Mouse (Mus musculus) thymus, adult 2 months (tissue): ENCODE measurements around the gene Aldh3b1. TPM values are rescaled to one million over a fixed set of nuclear protein-coding genes. Genes with fewer than 3 reads are reported as not detected.

Source experiments
- DNase-seq: peaks from one replicate; pipeline ENCODE4 v3.0.0; 2021
- H3K27ac ChIP-seq: fragments of 200-500 bp; 2 replicates; pipeline ENCODE4 v1.5.1; 2012; ENCODE audit warnings: low read length, control low read depth; ENCODE audit not compliant: control insufficient read depth, insufficient read depth
- H3K27me3 ChIP-seq: fragments of 200-500 bp; 2 replicates; pipeline ENCODE4 v1.6.1; 2012; ENCODE audit warnings: mild to moderate bottlenecking, low read length, moderate library complexity, mixed read lengths; ENCODE audit not compliant: control insufficient read depth, insufficient read depth
- H3K36me3 ChIP-seq: fragments of 200-500 bp; 2 replicates; pipeline ENCODE4 v1.6.1; 2012; ENCODE audit warnings: mild to moderate bottlenecking, low read length, moderate library complexity; ENCODE audit not compliant: control insufficient read depth, insufficient read depth
- H3K4me1 ChIP-seq: fragments of 200-500 bp; replicated peaks from 2 replicates; pipeline ENCODE4 v1.6.1; 2012; ENCODE audit warnings: low read length; ENCODE audit not compliant: control insufficient read depth, insufficient read depth
- H3K4me3 ChIP-seq: fragments of 200-500 bp; 2 replicates; pipeline ENCODE4 v1.5.1; 2012; ENCODE audit warnings: mild to moderate bottlenecking, low read length, control low read depth, moderate library complexity; ENCODE audit not compliant: control insufficient read depth, insufficient read depth
- CTCF ChIP-seq: fragments of 200-500 bp; IDR thresholded peaks from 2 replicates; pipeline ENCODE4 v1.5.1; 2012; ENCODE audit warnings: mild to moderate bottlenecking, control low read depth, low read length, moderate library complexity, borderline replicate concordance; ENCODE audit not compliant: control insufficient read depth, poor library complexity, insufficient read depth; ENCODE audit errors: extremely low read depth
- POLR2A ChIP-seq: fragments of 200-500 bp; IDR thresholded peaks from 2 replicates; pipeline ENCODE4 v1.6.1; 2012; ENCODE audit warnings: mild to moderate bottlenecking, low read length, control low read depth, moderate library complexity; ENCODE audit not compliant: control insufficient read depth, poor library complexity, insufficient read depth; ENCODE audit errors: extremely low read depth
- WGBS: fragments of 180-500 bp; shearing (Covaris S2); methylation state at CpG from one replicate; pipeline ENCODE4 v1.1.7; 2018; 5-methylcytosine and 5-hydroxymethylcytosine counted together
- polyA plus RNA-seq: library from polyadenylated mRNA; depleted of rRNA; stranded (reverse); fragments of >200 nt; gene quantifications from 2 replicates; pipeline ENCODE4 v1.2.3, GENCODE M21; 2012

The Aldh3b1 gene
- polyA plus RNA-seq, 1 experiment: 11.7 TPM

DNA sequence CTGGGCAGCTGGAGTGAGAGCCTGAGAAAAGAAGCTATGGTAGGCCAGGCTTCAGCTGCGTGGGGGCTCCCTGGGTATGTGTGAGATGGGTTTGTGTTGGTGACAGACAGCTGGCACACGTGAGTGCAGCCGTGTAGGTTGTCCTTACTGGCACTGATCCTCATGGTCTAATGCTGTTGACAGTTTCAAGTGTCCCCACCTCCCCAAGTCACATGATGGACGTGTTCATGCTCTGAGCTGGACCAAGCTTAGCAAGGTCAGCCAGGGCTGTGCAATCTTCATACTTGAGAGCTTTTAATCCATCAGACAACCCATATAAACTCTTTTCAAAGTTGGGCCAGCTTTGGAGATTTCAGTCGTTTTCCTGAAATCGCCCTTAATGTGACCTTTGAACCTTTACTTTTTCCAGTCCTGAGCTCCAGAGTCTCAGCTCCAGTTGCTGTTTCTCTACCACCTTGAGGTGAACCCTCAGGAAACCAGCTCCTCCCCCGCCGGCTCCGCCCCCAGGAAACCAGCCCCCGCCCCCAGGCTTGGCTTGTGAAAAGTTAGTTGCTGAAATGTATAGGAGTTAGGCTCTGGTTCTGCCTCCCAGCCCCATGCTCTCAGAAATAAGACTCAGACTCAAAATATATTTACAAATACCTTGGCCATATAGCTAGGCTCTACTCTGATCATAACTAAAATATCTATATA is 16.4 kb upstream of the Aldh3b1 start:
- H3K27me3 ChIP-seq: no peaks in the 10 kb centered on the region
- H3K4me3 ChIP-seq: no peak overlapping the region
- TF ChIP-seq POLR2A (no peak), CTCF (no peak)
- WGBS: 33% methylated on average over 10 of the region's 10 CpGs
- H3K27ac ChIP-seq: no peak overlapping the region
- peak; percentile 76 for DNase-seq
- H3K4me1 ChIP-seq: peaks cover 15% of the 10 kb centered on the region
- no peaks in the 10 kb centered on the region for H3K36me3 ChIP-seq

DNA sequence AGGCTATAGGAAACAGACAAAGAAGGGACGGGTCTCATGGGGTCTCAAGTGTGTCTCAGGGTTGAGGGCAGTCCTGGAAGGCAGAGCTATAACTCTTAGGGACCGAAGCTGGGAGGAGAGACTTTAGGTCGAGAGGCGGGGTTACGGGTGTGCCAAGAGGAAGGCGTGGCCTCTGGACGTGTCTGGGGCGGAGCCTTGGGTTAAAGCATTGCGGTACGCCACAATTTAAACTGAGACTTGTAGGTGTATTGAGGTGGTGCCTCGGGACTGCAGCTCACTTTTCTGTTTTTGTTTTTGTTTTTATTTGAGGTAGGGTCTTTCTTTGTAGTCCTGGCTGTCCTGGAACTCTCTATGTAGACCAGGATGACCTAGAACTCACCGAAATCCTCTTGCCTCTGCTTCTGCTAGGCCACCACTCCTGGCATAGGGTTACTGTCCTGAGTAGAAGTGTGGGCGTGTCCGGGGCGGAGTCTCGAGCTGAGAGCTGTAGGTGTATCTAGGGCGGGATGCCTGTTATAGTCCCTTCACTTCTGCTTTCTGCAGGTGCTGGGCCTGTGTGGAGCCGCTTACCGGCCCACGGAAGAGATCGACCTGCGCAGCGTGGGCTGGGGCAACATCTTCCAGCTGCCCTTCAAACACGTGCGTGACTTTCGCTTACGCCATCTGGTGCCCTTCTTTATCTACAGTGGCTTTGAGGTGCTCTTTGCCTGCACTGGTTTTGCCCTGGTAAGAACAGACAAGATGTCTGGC is 13.6 kb upstream of the Aldh3b1 start:
- peaks cover 15% of the 10 kb centered on the region for H3K4me1 ChIP-seq
- no peaks in the 10 kb centered on the region for H3K27me3 ChIP-seq
- no peaks in the 10 kb centered on the region for H3K36me3 ChIP-seq
- peak; percentile 61 for DNase-seq
- 19% methylated on average over 27 of the region's 27 CpGs for WGBS
- H3K4me3 ChIP-seq: peak overlapping the region; percentile 41
- no peak for TF ChIP-seq CTCF
- no peak for TF ChIP-seq POLR2A
- no peak overlapping the region for H3K27ac ChIP-seq

DNA sequence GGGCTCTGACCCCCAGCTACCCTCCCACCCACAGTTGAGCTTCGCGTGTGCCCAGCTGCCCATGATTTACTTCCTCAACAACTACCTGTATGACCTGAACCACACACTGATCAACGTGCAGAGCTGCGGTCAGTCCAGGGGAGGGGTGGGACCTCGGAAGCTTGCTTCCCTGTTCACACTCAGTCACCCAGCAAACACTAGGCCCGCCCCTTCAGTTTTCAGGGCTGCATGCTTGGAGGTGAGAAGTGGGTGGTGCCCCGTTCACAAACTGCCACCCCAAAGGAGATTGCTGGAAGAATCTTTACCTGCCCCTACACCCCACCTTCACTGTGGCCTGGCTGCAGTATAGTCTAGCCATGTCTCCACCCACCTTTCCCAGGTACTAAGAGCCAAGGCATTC is 12.7 kb upstream of the Aldh3b1 start:
- no peak overlapping the region for H3K27ac ChIP-seq
- H3K4me3 ChIP-seq: no peak overlapping the region

GRCm38 (mm10) chr19:3935896-3936850 is 6.6 kb upstream of the Aldh3b1 start:
- H3K4me1 ChIP-seq: peaks cover 28% of the 10 kb centered on the region
- H3K4me3 ChIP-seq: peak overlapping the region; percentile 66
- no peak for TF ChIP-seq CTCF
- TF ChIP-seq POLR2A: no peak
- no peak overlapping the region; the same call in 1 of the 2 replicates for H3K27ac ChIP-seq
- no peaks in the 10 kb centered on the region for H3K27me3 ChIP-seq
- WGBS: 1% methylated on average over 22 of the region's 22 CpGs
- no peaks in the 10 kb centered on the region for H3K36me3 ChIP-seq
- peak; percentile 51 for DNase-seq

More for the DNA sequence above, 12.7 kb upstream of the Aldh3b1 start:
- H3K36me3 ChIP-seq: no peaks in the 10 kb centered on the region
- no peaks in the 10 kb centered on the region for H3K27me3 ChIP-seq
- DNase-seq: no peak
- no peak for TF ChIP-seq POLR2A
- TF ChIP-seq CTCF: no peak
- WGBS: 90% methylated on average over 7 of the region's 7 CpGs
- peaks cover 15% of the 10 kb centered on the region for H3K4me1 ChIP-seq

DNA sequence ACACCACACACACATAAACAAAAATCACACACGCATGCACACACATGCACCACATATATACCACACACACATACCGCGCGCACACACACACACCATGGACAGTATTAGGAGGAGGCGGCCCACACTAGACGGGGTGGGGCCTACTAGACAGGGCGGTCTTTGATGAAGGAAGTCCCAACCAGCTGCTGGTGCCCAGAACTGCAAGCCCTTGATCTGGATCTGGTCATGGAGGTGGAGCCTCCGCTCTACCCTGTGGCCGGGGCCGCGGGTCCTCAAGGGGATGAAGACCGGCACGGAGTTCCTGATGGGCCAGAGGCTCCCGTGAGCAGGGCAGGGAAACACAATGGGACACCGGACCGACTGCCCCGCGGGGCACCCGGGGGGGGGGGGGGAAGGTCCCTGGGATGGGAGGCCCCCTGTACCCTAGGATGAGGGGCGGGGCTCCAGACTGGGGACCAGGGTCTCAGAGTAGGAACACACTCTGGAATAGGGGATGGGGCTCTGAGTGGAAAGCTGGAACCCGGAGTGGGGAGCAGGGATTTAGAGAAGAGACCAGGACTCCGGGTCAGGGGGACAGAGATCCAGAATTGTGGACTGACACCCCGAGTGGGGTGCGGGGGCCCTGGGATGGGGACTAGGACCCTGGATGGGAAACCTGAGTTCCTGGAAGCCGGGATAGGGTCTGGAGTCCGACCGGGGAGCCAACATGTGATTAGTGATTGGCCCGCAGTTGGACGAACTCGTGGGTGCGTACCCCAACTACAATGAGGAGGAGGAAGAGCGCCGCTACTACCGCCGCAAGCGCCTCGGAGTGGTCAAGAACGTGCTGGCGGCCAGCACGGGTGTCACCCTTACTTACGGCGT is 5.7 kb upstream of the Aldh3b1 start, which contains the start of gene Unc93b1:
Unc93b1 (plus strand) TSS at position 155 of the 864 bp plus-strand sequence.
- no peak for DNase-seq
- H3K27me3 ChIP-seq: no peaks in the 10 kb centered on the region
- H3K36me3 ChIP-seq: no peaks in the 10 kb centered on the region
- no peak within 1 kb of the TSS for H3K27ac ChIP-seq
- peaks cover 37% of the 10 kb centered on the region for H3K4me1 ChIP-seq
- peak within 1 kb of the TSS; percentile 66 for H3K4me3 ChIP-seq
- 5% methylated on average over 42 of the region's 42 CpGs for WGBS
- TF ChIP-seq CTCF (no peak), POLR2A (no peak)
